Mouse (Mus musculus): ENCODE measurements around the gene Hist1h3e.
"Not testable (repeated sequence)": the region's sequence is repeated elsewhere in the genome, so short reads cannot be mapped to it uniquely, and the experiment has no call there.

The Hist1h3e gene

DNA sequence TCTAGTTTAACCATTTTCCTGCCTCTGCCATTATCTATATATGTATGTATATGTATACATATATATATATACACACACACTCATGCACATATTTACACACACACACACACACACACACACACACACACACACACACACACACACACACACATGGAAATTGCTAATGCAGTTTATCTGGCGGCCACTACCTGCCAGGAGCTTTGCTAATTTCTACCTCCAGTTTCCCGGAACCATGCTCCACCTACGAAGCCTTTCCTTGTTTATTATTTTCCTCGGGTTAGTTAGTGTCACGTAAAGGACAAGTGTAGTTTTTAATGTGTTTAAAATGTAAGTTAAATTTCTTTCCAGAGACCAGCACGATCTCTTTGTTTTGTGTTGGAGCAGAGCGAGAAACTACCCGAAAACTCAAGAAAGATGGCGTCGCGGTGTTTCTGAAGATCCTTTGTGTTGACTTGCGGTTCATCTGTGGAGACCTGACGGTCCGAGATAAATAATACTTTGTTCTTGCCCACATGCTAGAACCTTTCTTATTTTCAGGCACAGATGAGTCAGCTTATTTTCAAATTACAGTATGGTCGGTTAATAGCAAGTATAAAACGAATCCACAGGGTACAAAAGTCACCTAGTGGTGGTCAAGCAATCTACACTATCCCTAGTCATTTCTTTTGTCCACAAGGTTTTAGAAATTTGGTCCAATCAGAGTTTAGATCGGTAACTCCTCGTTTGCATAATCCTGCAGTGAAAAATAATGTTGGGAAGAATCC, 712 bp upstream of the Hist1h3e start:
- DNase-seq (ENCODE audit: low spot score in 2 of 2) = no peak

GRCm38 (mm10) chr13:23561531-23561882, 662 bp downstream of the Hist1h3e start:
- DNase-seq (ENCODE audit: low spot score in 2 of 2) = not testable (repeated sequence)

DNA sequence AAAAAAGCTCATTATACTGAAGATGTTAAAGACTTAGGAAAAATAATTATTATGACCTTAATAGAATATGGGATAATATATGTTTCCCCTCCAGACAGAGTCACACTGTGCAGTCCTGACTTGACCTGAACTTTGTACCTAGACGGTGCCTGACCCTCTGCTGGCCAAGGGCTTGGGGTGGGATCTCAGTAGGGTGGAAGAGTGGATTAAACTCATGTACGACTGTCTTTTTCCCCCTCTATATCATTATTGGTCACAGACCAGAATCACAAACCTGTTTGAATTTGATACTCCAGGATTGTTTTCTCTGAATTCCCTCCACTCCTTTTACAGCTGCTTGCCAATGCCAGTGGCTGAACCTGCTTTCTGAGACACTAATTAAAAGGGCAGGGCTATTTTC, 1.5 kb downstream of the Hist1h3e start:
- not testable (repeated sequence) for DNase-seq (ENCODE audit: low spot score in 2 of 2)

GRCm38 (mm10) chr13:23556906-23557305, 5.3 kb downstream of the Hist1h3e start:
- no peak for DNase-seq (ENCODE audit: low spot score in 2 of 2)

GRCm38 (mm10) chr13:23555839-23556416, 6.2 kb downstream of the Hist1h3e start:
- peak; percentile 35 to 40 for DNase-seq (ENCODE audit: low spot score in 2 of 2)

GRCm38 (mm10) chr13:23554925-23555838, 7.0 kb downstream of the Hist1h3e start:
- peak; percentile 71 to 72 for DNase-seq (ENCODE audit: low spot score in 2 of 2)

GRCm38 (mm10) chr13:23554393-23554792, 7.8 kb downstream of the Hist1h3e start:
- DNase-seq (ENCODE audit: low spot score in 2 of 2) = no peak

- no peak for DNase-seq (ENCODE audit: low spot score in 2 of 2)
Measured at GRCm38 (mm10) chr13:23552962-23553361, 9.2 kb downstream of the Hist1h3e start, which contains the start of gene Hist1h1d. Gene Hist1h1d (plus strand): TSS chr13:23553262.

DNA sequence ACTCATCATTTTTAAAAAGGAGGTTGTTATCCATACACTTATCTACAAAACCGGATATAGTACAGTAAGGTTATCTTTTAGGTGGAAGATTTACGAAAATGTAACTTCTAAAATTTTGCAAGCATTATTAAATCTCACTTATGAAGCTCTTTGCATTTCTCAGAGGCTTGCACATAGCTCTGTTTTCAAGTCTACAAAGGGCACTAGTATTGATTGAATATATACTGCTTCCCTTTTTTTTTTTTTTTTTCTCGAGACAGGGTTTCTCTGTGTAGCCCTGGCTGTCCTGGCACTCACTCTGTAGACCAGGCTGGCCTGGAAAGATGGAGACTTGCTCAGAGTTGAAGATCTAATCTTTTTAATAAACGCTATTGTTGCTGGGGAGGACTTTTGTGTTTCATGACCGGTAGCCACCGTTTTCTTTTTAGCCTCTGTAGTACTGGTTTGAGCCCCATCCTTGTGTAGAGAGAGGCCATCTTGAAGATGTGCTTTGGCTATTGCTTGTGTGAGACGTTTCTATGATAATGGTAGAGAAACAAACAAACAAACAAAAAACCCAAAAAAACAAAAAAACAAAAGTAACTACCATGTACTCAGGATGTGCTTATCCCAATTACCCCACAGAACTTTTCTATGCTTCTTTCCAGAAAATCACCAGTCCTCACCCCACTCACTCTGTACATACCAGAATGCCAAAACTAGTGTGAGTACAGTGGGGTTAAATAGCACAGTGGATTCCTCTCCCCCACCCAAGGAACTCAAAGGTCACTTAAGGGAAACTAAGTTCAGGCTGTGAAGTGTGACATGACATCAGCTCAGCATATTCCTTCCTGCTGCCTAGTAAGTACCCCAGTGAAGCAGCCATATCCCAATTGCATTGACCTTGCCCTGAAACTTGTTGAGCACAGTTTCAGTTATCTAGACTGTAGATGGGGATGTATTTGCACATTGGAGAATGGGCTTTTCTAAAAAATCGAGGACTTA, 9.9 kb downstream of the Hist1h3e start:
- DNase-seq (ENCODE audit: low spot score in 2 of 2) = no peak

GRCm38 (mm10) chr13:23551146-23551834, 10.9 kb downstream of the Hist1h3e start, which contains the start of gene Hist1h4f:
Gene Hist1h4f (minus strand): TSS chr13:23551648.
- peak; percentile 84 to 88 for DNase-seq (ENCODE audit: low spot score in 2 of 2)

DNA sequence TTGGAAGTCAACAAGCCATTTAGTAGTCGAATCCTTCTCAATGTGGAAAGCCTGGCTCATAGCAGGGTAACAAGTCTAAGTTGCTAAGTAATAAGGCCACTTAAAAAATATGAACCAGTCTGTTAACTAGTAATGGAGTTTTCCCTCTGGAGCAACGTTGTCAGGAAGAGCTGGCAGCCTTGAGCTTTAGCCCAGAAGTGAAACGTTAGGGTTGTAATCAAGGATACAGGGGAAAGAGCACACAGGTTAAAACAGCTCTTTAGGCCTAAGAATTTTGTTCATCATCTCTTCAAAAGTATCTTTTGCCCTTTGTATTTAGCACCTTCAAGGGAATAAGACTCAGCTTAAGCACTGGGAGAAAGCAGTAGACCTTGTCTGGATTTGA, 11.4 kb downstream of the Hist1h3e start:
- no peak for DNase-seq (ENCODE audit: low spot score in 2 of 2)

GRCm38 (mm10) chr13:23546694-23547093, 15.5 kb downstream of the Hist1h3e start:
- DNase-seq (ENCODE audit: low spot score in 2 of 2) = no peak

GRCm38 (mm10) chr13:23544787-23545120, 17.4 kb downstream of the Hist1h3e start:
- DNase-seq (ENCODE audit: low spot score in 2 of 2) = not testable (repeated sequence)

DNA sequence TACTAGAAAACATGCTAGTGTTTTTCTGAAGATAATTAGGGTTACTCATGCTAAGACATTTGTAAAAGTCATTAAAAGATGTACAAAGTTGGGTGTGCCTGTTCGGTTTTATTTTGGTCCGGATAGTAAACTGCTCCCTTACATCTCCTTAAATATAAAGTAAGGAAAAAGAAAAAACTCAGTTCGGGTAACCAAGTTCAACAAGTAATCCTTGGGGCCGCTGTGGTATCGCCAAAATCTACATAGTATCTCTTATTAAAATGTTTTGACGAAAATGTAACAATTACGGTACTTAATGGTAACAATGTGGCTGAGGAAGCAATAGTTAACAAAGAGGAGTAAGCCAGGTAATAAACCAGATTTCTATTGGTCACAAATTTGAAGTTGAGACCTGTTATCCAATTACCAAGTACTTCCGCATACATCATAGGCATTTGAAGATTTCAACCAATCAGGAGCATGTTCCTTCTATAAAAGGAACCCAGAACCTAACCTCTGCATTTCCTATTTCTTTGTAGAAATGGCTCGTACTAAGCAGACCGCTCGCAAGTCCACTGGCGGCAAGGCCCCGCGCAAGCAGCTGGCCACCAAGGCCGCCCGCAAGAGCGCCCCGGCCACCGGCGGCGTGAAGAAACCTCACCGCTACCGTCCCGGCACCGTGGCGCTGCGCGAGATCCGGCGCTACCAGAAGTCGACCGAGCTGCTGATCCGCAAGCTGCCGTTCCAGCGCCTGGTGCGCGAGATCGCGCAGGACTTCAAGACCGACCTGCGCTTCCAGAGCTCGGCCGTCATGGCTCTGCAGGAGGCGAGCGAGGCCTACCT, 18.0 kb downstream of the Hist1h3e start, which contains the start of gene Hist1h3f:
Hist1h3f (plus strand) TSS at position 88 of the 822 bp plus-strand sequence.
- DNase-seq (ENCODE audit: low spot score in 2 of 2) = peak; percentile 60 to 67

DNA sequence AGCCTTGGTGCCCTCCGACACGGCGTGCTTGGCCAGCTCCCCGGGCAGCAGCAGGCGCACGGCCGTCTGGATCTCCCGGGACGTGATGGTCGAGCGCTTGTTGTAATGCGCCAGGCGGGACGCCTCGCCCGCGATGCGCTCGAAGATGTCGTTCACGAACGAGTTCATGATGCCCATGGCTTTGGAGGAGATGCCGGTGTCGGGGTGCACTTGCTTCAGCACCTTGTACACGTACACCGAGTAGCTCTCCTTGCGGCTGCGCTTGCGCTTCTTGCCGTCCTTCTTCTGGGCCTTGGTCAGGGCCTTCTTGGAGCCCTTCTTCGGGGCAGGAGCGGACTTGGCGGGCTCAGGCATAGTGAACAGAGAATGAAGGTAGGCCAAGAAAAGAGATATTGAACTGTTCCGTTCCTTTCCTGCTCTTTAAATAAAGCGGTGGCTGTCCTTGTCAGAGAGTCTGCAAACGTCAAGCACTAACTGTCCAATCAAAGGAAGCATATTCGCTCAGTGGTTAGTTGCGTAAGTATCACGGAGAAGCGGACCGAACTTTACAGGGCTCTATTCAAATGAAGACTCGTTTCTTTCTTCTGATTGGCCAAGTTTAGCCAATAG, 19.1 kb downstream of the Hist1h3e start, which contains the start of gene Hist1h2bh:
Hist1h2bh (minus strand) TSS at position 394 of the 609 bp plus-strand sequence.
- DNase-seq (ENCODE audit: low spot score in 2 of 2) = peak; percentile 60 to 69

DNA sequence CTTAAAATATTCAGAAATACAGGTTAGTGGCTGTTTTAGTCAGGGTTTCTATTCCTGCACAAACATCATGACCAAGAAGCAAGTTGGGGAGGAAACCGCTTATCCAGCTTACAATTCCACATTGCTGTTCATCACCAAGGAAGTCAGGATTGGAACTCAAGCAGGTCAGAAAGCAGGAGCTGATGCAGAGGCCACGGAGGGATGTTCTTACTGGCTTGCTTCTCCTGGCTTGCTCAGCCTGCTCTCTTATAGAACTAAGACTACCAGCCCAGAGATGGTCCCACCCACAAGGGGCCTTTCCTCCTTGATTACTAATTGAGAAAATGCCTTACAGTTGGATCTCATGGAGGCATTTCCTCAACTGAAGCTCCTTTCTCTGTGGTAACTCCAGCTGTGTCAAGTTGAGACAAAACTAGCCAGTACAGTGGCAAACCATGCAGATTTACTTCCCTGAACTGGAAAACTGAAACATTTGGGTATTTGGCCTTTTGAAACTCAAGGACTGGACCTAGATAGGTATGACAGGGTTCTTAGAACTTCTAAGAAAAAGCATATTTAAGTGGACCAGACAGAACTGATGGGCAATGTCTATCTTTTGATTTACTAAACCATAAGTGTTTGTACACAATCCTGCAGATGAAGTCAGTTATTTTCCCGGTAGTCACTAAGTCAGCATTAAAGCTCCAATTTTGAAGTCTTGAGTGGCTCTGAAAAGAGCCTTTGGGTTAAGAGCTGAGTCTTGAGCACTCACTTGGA, 19.8 kb downstream of the Hist1h3e start:
- not testable (repeated sequence) for DNase-seq (ENCODE audit: low spot score in 2 of 2)

- DNase-seq (ENCODE audit: low spot score in 2 of 2) = no peak
Measured at GRCm38 (mm10) chr13:23541497-23541896, 20.7 kb downstream of the Hist1h3e start.

- DNase-seq (ENCODE audit: low spot score in 2 of 2) = not testable (repeated sequence)
Measured at GRCm38 (mm10) chr13:23539821-23540220, 22.3 kb downstream of the Hist1h3e start.
